Mouse (Mus musculus) hindbrain, embryonic 14.5 days (tissue): ENCODE data around the gene Aldh5a1. TPM values are rescaled to one million over a fixed set of nuclear protein-coding genes. Genes with fewer than 3 reads are reported as not detected.

Experiments
- ATAC-seq: fragments of 200-750 bp; cut with Nextera tagmentation; 2 replicates; pipeline ENCODE4 v1.8.0; 2017; ENCODE audit warnings: moderate number of reproducible peaks, mild to moderate bottlenecking, moderate TSS enrichment, moderate library complexity; ENCODE audit not compliant: low FRiP score
- DNase-seq: peaks from one replicate; pipeline ENCODE4 v3.0.0-alpha.2; 2015; ENCODE audit warnings: low spot score
- H3K27ac ChIP-seq: fragments of 300-500 bp; sonication (generic); 2 replicates; pipeline ENCODE4 v1.5.1; 2014; ENCODE audit warnings: mild to moderate bottlenecking, moderate library complexity
- H3K27me3 ChIP-seq: fragments of 300-500 bp; sonication (generic); 2 replicates; pipeline ENCODE4 v1.6.1; 2014; ENCODE audit warnings: mild to moderate bottlenecking, low read length, mixed read lengths; ENCODE audit not compliant: control insufficient read depth, insufficient read depth
- H3K36me3 ChIP-seq: fragments of 300-500 bp; sonication (generic); replicated peaks from 2 replicates; pipeline ENCODE4 v1.6.1; 2014; ENCODE audit not compliant: control insufficient read depth, insufficient read depth
- H3K4me1 ChIP-seq: fragments of 300-500 bp; sonication (generic); replicated peaks from 2 replicates; pipeline ENCODE4 v1.6.1; 2014; ENCODE audit warnings: antibody characterized with exemption, low read length, mixed read lengths; ENCODE audit not compliant: control insufficient read depth, insufficient read depth
- H3K4me2 ChIP-seq: fragments of 300-500 bp; sonication (generic); replicated peaks from 2 replicates; pipeline ENCODE4 v1.6.1; 2014; ENCODE audit warnings: mild to moderate bottlenecking, moderate library complexity
- H3K4me3 ChIP-seq: fragments of 300-500 bp; sonication (generic); replicated peaks from 2 replicates; pipeline ENCODE4 v1.5.1; 2014; ENCODE audit warnings: mild to moderate bottlenecking, low read length
- H3K9ac ChIP-seq: fragments of 300-500 bp; sonication (generic); 2 replicates; pipeline ENCODE4 v1.6.1; 2014
- H3K9me3 ChIP-seq: fragments of 300-500 bp; sonication (generic); 2 replicates; pipeline ENCODE4 v1.6.1; 2016; ENCODE audit warnings: low read length; ENCODE audit not compliant: control insufficient read depth
- WGBS: fragments of 180-500 bp; shearing (Covaris S2); extraction: QIAGEN DNeasy Blood & Tissue Kit; methylation state at CpG from one replicate; pipeline ENCODE4 v1.1.7; 2014; 5-methylcytosine and 5-hydroxymethylcytosine counted together
- polyA plus RNA-seq: library from polyadenylated mRNA; unstranded; fragments of >200 nt; fragmentation: Nextera tagmentation; extraction: Ambion mirVana; gene quantifications from 2 replicates; pipeline ENCODE4 v1.2.1, GENCODE M21; 2014

Gene Aldh5a1
- polyA plus RNA-seq, 1 experiment from 2014 or later = 15.8 TPM

DNA sequence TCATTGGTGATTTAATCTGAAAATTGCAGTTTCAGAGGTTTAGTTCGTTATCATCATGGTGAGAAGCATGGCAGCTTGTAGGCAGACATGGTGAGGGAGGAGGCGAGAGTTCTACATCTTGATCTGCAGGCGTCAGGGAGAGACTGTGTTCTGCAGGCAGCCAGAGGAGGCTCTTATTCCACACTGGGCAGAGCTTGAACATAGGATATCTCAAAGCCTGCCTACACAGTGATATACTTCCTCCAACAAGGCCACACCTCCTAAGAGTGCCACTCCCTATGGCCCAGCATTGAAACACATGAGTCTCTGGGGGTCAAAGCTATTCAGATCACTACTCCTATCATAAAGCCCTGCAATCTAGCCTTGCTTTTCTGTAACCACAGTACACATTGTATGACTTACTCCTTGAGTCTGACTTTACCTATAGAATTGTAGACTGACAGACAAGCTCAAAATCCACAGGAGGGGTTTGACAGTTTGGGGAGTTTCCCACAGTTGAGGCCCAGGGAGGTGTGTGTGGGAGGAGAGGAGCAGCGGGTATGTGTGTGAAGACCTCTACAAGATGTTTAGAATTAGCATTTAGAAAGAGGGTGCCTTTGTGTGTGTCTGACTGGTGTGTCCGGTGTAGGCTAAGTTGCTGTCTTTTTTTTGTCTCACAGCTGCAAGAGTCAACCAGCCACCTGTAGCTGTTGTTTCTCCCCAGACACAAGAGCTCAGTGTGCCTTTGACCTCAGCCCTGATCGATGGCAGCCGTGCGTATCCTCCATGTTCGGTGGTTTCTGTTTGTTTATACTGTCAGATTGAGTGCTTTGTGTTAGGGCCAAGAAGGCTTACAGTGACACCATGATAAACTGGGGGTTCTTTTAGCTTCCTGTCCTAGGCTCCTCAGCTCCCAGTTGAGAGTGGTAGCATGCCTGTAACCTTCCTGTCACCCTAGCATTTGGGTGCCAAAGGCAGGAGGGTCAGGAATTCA, 70.7 kb downstream of the Aldh5a1 start:
- Histone ChIP-seq H3K9me3 (no peaks in the 10 kb centered on the region), H3K4me3 (no peak overlapping the region), H3K4me2 (no peak overlapping the region), H3K36me3 (no peaks in the 10 kb centered on the region), H3K9ac (no peak overlapping the region), H3K27me3 (no peaks in the 10 kb centered on the region), H3K4me1 (no peaks in the 10 kb centered on the region), H3K27ac (no peak overlapping the region)
- DNase-seq (no peak), ATAC-seq (no peak)
- WGBS = 61% methylated on average over 9 of the region's 9 CpGs

DNA sequence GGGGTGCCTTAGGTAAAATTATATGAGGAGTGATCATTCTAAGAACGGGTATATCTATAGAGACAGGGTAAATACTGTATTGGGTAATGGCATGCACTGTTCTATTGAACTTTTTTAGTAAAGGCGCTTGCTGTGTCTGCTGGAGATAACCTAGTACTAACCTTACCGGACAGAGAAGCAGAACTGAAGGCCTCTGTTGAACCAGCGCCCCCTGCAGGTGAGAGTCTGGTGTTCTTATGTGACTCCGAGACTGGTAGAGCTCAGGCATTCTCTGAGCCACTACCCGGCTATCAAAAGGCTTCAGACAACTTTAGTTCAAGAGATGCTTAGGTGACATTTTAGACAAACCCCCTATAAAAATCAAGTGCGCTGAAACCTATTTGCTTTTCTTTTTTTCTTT, 74.9 kb downstream of the Aldh5a1 start:
- no peak for DNase-seq
- H3K4me1 ChIP-seq = no peaks in the 10 kb centered on the region
- ATAC-seq = no peak
- H3K4me2 ChIP-seq = no peak overlapping the region
- H3K27me3 ChIP-seq = no peaks in the 10 kb centered on the region
- H3K9ac ChIP-seq = no peak overlapping the region
- H3K4me3 ChIP-seq = no peak overlapping the region
- 67% methylated on average over 7 of the region's 7 CpGs for WGBS
- H3K27ac ChIP-seq = no peak overlapping the region
- H3K9me3 ChIP-seq = no peaks in the 10 kb centered on the region
- 0 out of 2 replicates have a peak, but pooled peaks cover under 1% of the 10 kb centered on the region for H3K36me3 ChIP-seq

DNA sequence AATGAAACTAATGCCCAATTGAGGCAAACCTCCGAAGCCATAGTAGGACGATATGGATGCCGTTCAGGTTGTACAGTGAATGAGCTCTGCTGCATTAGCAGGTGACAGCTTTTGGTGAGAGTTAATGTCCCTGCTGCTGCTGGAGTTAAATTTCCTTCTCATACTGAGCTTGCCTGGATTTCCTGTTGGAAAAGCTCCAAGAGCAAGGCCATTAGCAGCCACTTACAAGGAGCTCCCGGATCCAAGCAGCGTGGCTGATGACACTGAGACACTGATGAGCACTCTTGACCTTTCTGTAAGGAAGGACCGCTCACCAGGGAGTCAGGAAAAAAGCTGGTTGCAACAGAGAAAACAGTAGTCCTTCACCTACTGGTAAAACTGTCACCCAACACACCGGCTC, 75.4 kb downstream of the Aldh5a1 start:
- H3K4me1 ChIP-seq = no peaks in the 10 kb centered on the region
- no peak overlapping the region for H3K27ac ChIP-seq
- WGBS = 75% methylated on average over 7 of the region's 7 CpGs
- H3K4me2 ChIP-seq = no peak overlapping the region
- H3K36me3 ChIP-seq = 0 out of 2 replicates have a peak, but pooled peaks cover 6% of the 10 kb centered on the region
- H3K27me3 ChIP-seq = no peaks in the 10 kb centered on the region
- DNase-seq (no peak), ATAC-seq (no peak)
- H3K4me3 ChIP-seq = no peak overlapping the region
- H3K9ac ChIP-seq = no peak overlapping the region
- H3K9me3 ChIP-seq = no peaks in the 10 kb centered on the region

DNA sequence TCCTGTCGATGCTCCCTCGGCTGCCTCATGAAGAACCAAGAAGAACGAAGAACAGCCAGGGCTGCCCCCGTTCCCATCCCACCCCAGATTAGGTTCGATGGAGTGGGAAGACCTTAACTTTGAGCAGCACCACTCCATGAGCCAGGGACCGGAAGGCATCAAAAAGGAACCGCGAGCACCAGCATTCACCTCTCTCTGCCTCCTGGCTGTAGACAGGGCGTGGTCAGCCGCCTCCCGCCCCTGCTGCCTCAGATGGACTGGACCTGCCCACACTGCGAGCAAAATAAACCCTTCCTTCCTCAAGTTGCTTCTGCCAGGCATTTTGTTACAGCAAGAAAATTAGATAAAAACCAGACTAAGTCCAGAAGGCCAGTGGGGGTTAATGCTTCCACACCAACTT, 76.4 kb downstream of the Aldh5a1 start:
- Histone ChIP-seq H3K4me1 (no peaks in the 10 kb centered on the region), H3K27ac (no peak overlapping the region), H3K36me3 (0 out of 2 replicates have a peak, but pooled peaks cover 6% of the 10 kb centered on the region), H3K9ac (no peak overlapping the region), H3K4me2 (no peak overlapping the region), H3K9me3 (no peaks in the 10 kb centered on the region), H3K27me3 (no peaks in the 10 kb centered on the region), H3K4me3 (no peak overlapping the region)
- ATAC-seq (no peak), DNase-seq (no peak)
- 79% methylated on average over 12 of the region's 12 CpGs for WGBS

DNA sequence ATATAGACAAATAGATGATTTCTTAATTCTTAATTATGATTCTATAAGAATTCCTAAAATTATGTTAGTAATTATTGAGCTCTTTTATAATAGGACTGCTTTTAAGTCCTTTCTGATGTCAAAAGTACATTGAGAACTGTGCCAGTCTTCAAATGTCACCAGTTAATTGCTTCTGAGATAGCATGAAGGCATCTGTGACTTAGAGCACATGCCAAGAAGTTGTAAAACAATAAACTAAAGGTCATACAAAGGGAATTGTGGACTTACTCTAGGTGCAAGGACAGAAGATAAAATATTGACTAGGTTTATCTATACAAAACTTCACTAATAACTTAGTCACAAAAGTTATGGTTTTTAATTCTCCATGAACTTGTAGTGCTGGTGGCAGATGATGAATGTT, 78.3 kb downstream of the Aldh5a1 start:
- DNase-seq (no peak), ATAC-seq (no peak)
- Histone ChIP-seq H3K9me3 (no peaks in the 10 kb centered on the region), H3K9ac (no peak overlapping the region), H3K36me3 (0 out of 2 replicates have a peak, but pooled peaks cover 6% of the 10 kb centered on the region), H3K4me3 (no peak overlapping the region), H3K4me2 (no peak overlapping the region), H3K4me1 (no peaks in the 10 kb centered on the region), H3K27me3 (no peaks in the 10 kb centered on the region), H3K27ac (no peak overlapping the region)

Other genes starting within 250 kb of the Aldh5a1 start
- not detected in 2 replicates for gene Armh2, start 196.4 kb downstream of the Aldh5a1 start, polyA plus RNA-seq
- 20.6 and 22.1 TPM in 2 replicates for gene Gmnn, start 175.7 kb downstream of the Aldh5a1 start, polyA plus RNA-seq
- 40.8 and 43.7 TPM in 2 replicates for gene BC005537, start 136.0 kb downstream of the Aldh5a1 start, polyA plus RNA-seq
- gene Acot13, start 106.1 kb downstream of the Aldh5a1 start, polyA plus RNA-seq = 55.6 and 59.9 TPM in 2 replicates
- 34.7 and 37.5 TPM in 2 replicates for gene Tdp2, start 106.0 kb downstream of the Aldh5a1 start, polyA plus RNA-seq
- gene D130043K22Rik, start 92.5 kb downstream of the Aldh5a1 start, polyA plus RNA-seq = 5.5 and 8.0 TPM in 2 replicates
- 2.8 and 3.8 TPM in 2 replicates for gene Gpld1, start 5.5 kb upstream of the Aldh5a1 start, polyA plus RNA-seq
- 26.6 and 28.9 TPM in 2 replicates for gene Mrs2, start 82.7 kb upstream of the Aldh5a1 start, polyA plus RNA-seq
- 3.9 TPM in 2 replicates for gene Dcdc2a, start 118.3 kb upstream of the Aldh5a1 start, polyA plus RNA-seq